Mouse (Mus musculus) stomach, embryonic 14.5 days (tissue): ENCODE results near the gene Itga4. TPM values are rescaled to one million over a fixed set of nuclear protein-coding genes. Genes with fewer than 3 reads are reported as not detected.
A peak's percentile ranks its signal among the peaks of the same experiment; 100 is the strongest.

Source experiments
- ATAC-seq: fragments of 200-750 bp; cut with Nextera tagmentation; 2 replicates; pipeline ENCODE4 v1.8.0; 2017; ENCODE audit warnings: low read depth, moderate TSS enrichment; ENCODE audit not compliant: insufficient number of reproducible peaks, insufficient read depth, low FRiP score
- H3K27ac ChIP-seq: fragments of 300-500 bp; sonication (generic); 2 replicates; pipeline ENCODE4 v1.5.1; 2014; ENCODE audit warnings: mild to moderate bottlenecking, low read length, moderate library complexity, mixed read lengths
- H3K27me3 ChIP-seq: fragments of 300-500 bp; sonication (generic); 2 replicates; pipeline ENCODE4 v1.6.1; 2014; ENCODE audit warnings: low read length, control low read depth, mixed read lengths; ENCODE audit not compliant: control insufficient read depth, insufficient read depth
- H3K36me3 ChIP-seq: fragments of 300-500 bp; sonication (generic); 2 replicates; pipeline ENCODE4 v1.6.1; 2014; ENCODE audit warnings: mild to moderate bottlenecking, control low read depth, low read length, moderate library complexity, mixed read lengths; ENCODE audit not compliant: control insufficient read depth, insufficient read depth
- H3K4me1 ChIP-seq: fragments of 300-500 bp; sonication (generic); 2 replicates; pipeline ENCODE4 v1.6.1; 2014; ENCODE audit warnings: low read length, control low read depth, mixed read lengths; ENCODE audit not compliant: control insufficient read depth, insufficient read depth
- H3K4me2 ChIP-seq: fragments of 300-500 bp; sonication (generic); replicated peaks from 2 replicates; pipeline ENCODE4 v1.6.1; 2014; ENCODE audit warnings: low read depth, low read length, control low read depth
- H3K4me3 ChIP-seq: fragments of 300-500 bp; sonication (generic); 2 replicates; pipeline ENCODE4 v1.5.1; 2014; ENCODE audit warnings: low read depth, low read length, control low read depth
- H3K9ac ChIP-seq: fragments of 300-500 bp; sonication (generic); replicated peaks from 2 replicates; pipeline ENCODE4 v1.6.1; 2014; ENCODE audit warnings: low read depth, mild to moderate bottlenecking, control low read depth, low read length, moderate library complexity, mixed read lengths
- H3K9me3 ChIP-seq: fragments of 300-500 bp; sonication (generic); 2 replicates; pipeline ENCODE4 v1.6.1; 2016; ENCODE audit warnings: low read depth, low read length, control low read depth; ENCODE audit not compliant: control insufficient read depth
- WGBS: fragments of 180-500 bp; shearing (Covaris S2); extraction: QIAGEN DNeasy Blood & Tissue Kit; methylation state at CpG from one replicate; pipeline ENCODE4 v1.1.7; 2014; 5-methylcytosine and 5-hydroxymethylcytosine counted together
- polyA plus RNA-seq: library from polyadenylated mRNA; unstranded; fragments of >200 nt; fragmentation: Nextera tagmentation; extraction: Ambion mirVana; gene quantifications from 2 replicates; pipeline ENCODE4 v1.2.1, GENCODE M21; 2014

Gene Itga4
- polyA plus RNA-seq: 5.8 TPM in 2 replicates

GRCm38 (mm10) chr2:79255192-79256000 is at the start of gene Itga4:
TSS of gene Itga4 (plus strand) at chr2:79255426.
- H3K27me3 ChIP-seq: no peaks in the 10 kb centered on the region
- H3K27ac ChIP-seq: no peak within 1 kb of the TSS
- H3K4me2 ChIP-seq: peak within 1 kb of the TSS; percentile 88
- H3K4me3 ChIP-seq: peak within 1 kb of the TSS; percentile 36
- H3K36me3 ChIP-seq: no peaks in the 10 kb centered on the region
- under 1% methylated on average over 40 of the region's 41 CpGs for WGBS
- peak within 1 kb of the TSS; percentile 2; the same call in 1 of the 2 replicates for H3K9ac ChIP-seq
- ATAC-seq: peak; percentile 89; the same call in 1 of the 2 replicates
- H3K4me1 ChIP-seq: peaks cover 5% of the 10 kb centered on the region; the same call in 1 of the 2 replicates
- no peaks in the 10 kb centered on the region for H3K9me3 ChIP-seq

GRCm38 (mm10) chr2:79206191-79206755 is 49.0 kb upstream of the Itga4 start:
- Histone ChIP-seq H3K9ac (no peak overlapping the region), H3K4me3 (no peak overlapping the region), H3K27ac (no peak overlapping the region), H3K4me2 (no peak overlapping the region), H3K36me3 (no peaks in the 10 kb centered on the region), H3K27me3 (no peaks in the 10 kb centered on the region), H3K9me3 (no peaks in the 10 kb centered on the region), H3K4me1 (no peaks in the 10 kb centered on the region)
- WGBS: 73% methylated on average over 4 of the region's 4 CpGs
- ATAC-seq: no peak

GRCm38 (mm10) chr2:79214982-79215381 is 40.2 kb upstream of the Itga4 start:
- Histone ChIP-seq H3K9ac (no peak overlapping the region), H3K36me3 (no peaks in the 10 kb centered on the region), H3K4me3 (no peak overlapping the region), H3K9me3 (no peaks in the 10 kb centered on the region), H3K4me2 (no peak overlapping the region), H3K27ac (no peak overlapping the region), H3K27me3 (no peaks in the 10 kb centered on the region), H3K4me1 (no peaks in the 10 kb centered on the region)
- ATAC-seq: no peak

- Histone ChIP-seq H3K36me3 (no peaks in the 10 kb centered on the region), H3K4me2 (no peak overlapping the region), H3K4me1 (no peaks in the 10 kb centered on the region), H3K27ac (no peak overlapping the region), H3K9me3 (no peaks in the 10 kb centered on the region), H3K4me3 (no peak overlapping the region), H3K27me3 (no peaks in the 10 kb centered on the region), H3K9ac (no peak overlapping the region)
- no peak for ATAC-seq
- 65% methylated on average over 3 of the region's 3 CpGs for WGBS
These were observed 39.7 kb upstream of the Itga4 start for GRCm38 (mm10) chr2:79215479-79215878.

- Histone ChIP-seq H3K4me2 (no peak overlapping the region), H3K36me3 (no peaks in the 10 kb centered on the region)
- ATAC-seq: no peak
These were observed 30.4 kb upstream of the Itga4 start for GRCm38 (mm10) chr2:79224714-79225426.

GRCm38 (mm10) chr2:79227805-79228241 is 27.4 kb upstream of the Itga4 start:
- no peak for ATAC-seq
- Histone ChIP-seq H3K4me2 (no peak overlapping the region), H3K27me3 (no peaks in the 10 kb centered on the region), H3K27ac (no peak overlapping the region), H3K4me1 (no peaks in the 10 kb centered on the region), H3K9me3 (no peaks in the 10 kb centered on the region), H3K36me3 (no peaks in the 10 kb centered on the region), H3K4me3 (no peak overlapping the region), H3K9ac (no peak overlapping the region)
- 67% methylated on average over 4 of the region's 4 CpGs for WGBS

More at GRCm38 (mm10) chr2:79224714-79225426, 30.4 kb upstream of the Itga4 start:
- 63% methylated on average over 3 of the region's 3 CpGs for WGBS
- Histone ChIP-seq H3K9me3 (no peaks in the 10 kb centered on the region), H3K4me1 (no peaks in the 10 kb centered on the region), H3K27me3 (no peaks in the 10 kb centered on the region), H3K27ac (no peak overlapping the region), H3K4me3 (no peak overlapping the region), H3K9ac (no peak overlapping the region)

GRCm38 (mm10) chr2:79231056-79231949 is 23.9 kb upstream of the Itga4 start:
- H3K4me3 ChIP-seq: no peak overlapping the region
- ATAC-seq: no peak
- H3K9ac ChIP-seq: no peak overlapping the region
- H3K9me3 ChIP-seq: no peaks in the 10 kb centered on the region
- H3K4me2 ChIP-seq: no peak overlapping the region
- no peaks in the 10 kb centered on the region for H3K4me1 ChIP-seq
- no peaks in the 10 kb centered on the region for H3K36me3 ChIP-seq
- no peaks in the 10 kb centered on the region for H3K27me3 ChIP-seq
- H3K27ac ChIP-seq: no peak overlapping the region
- WGBS: 86% methylated on average over 4 of the region's 4 CpGs
